Comparison of ENCODE assay signal across 8 mouse cellular contexts in genomic region chr11:96278773-96279172, GRCm38 (mm10). TPM values are rescaled to one million over a fixed set of nuclear protein-coding genes. Genes with fewer than 3 reads are reported as not detected.
DNase-seq lines count a peak whose midpoint lies in the region; ATAC-seq and TF ChIP-seq lines count a peak whose summit lies in the region.

No protein-coding gene starts in this region.

- TF ChIP-seq CTCF in olfactory bulb, adult 2 months (IDR thresholded peaks at IDR 0.05; ENCODE audit: insufficient read depth, low read depth, low read length), result peak; percentile 80

- DNase-seq in 3T3-L1 (ENCODE audit: low read depth, low spot score) (peak; percentile 94), NIH3T3 (ENCODE audit: low read depth) (peak; percentile 91)
- peak; percentile 82 to 88 for DNase-seq in cerebellum, postnatal 36 days
- peak; percentile 62 to 70 for DNase-seq in gastrocnemius, postnatal 36 days
- DNase-seq in kidney, adult 8-10 months, result peak; percentile 91 to 92
- peak; percentile 96 for DNase-seq in limb, embryonic 11.5 days (ENCODE audit: low spot score)
- DNase-seq in thymus, postnatal 0 days (ENCODE audit: low spot score), result peak; percentile 81

- H3K27ac ChIP-seq in limb, embryonic 11.5 days (replicated peaks; ENCODE audit: low read depth, low read length), result no peak overlapping the region
- no peak overlapping the region for H3K27ac ChIP-seq in olfactory bulb, adult 2 months (ENCODE audit: insufficient read depth, low read depth, low read length)

- H3K36me3 ChIP-seq in limb, embryonic 11.5 days (ENCODE audit: control insufficient read depth, insufficient read depth, low read length), result no peaks in the 10 kb centered on the region

- under 1% methylated on average over 9 of the region's 9 CpGs for WGBS in limb, embryonic 11.5 days
- WGBS in olfactory bulb, adult 2 months, result 1% methylated on average over 9 of the region's 9 CpGs

- H3K27me3 ChIP-seq in limb, embryonic 11.5 days (ENCODE audit: control insufficient read depth, insufficient read depth, low read length), result peaks cover 87% of the 10 kb centered on the region

- no peaks in the 10 kb centered on the region for H3K9me3 ChIP-seq in limb, embryonic 11.5 days (ENCODE audit: control insufficient read depth, low read length)

- H3K9ac ChIP-seq in limb, embryonic 11.5 days (ENCODE audit: low read length), result no peak overlapping the region

- TF ChIP-seq POLR2A in olfactory bulb, adult 2 months (IDR thresholded peaks at IDR 0.05; ENCODE audit: insufficient read depth, low read depth, low read length), result no peak

- H3K4me3 ChIP-seq in limb, embryonic 11.5 days (ENCODE audit: low read depth, low read length), result no peak overlapping the region
- H3K4me3 ChIP-seq in olfactory bulb, adult 2 months (ENCODE audit: insufficient read depth, low read depth, low read length), result no peak overlapping the region

- H3K4me1 ChIP-seq in limb, embryonic 11.5 days (ENCODE audit: control insufficient read depth, insufficient read depth, low read length), result peaks cover 8% of the 10 kb centered on the region; the same call in 1 of the 2 replicates
- no peaks in the 10 kb centered on the region for H3K4me1 ChIP-seq in olfactory bulb, adult 2 months (ENCODE audit: control insufficient read depth, insufficient read depth, low read length)

- no peak overlapping the region for H3K4me2 ChIP-seq in limb, embryonic 11.5 days (ENCODE audit: low read depth, severe bottlenecking)

- ATAC-seq in limb, embryonic 11.5 days (ENCODE audit: insufficient number of reproducible peaks, low FRiP score, low TSS enrichment, low read depth), result no peak

- intact Hi-C loops in gastrocnemius, postnatal 36 days (cut with DNase I), result loop anchor here (2.0 to 5.0 kb wide), 3 partner anchors 259 to 342 kb away; no protein-coding TSS in a partner anchor

RNA-seq across cellular contexts. Expression of gene Hoxb8, which starts 2.9 kb away (rescaled TPM):
- total RNA-seq in gastrocnemius, postnatal 36 days (2021), result under 1 TPM; 0.15 TPM
- 0.38 and 0.89 TPM in 2 replicates for polyA plus RNA-seq in limb, embryonic 11.5 days (2014; fragmentation: Nextera tagmentation; extraction: Ambion mirVana)
- not detected in 2 replicates for polyA plus RNA-seq in olfactory bulb, adult 2 months (2012; ENCODE audit: insufficient read depth, insufficient read length, low replicate concordance, missing spikeins)
- polyA plus RNA-seq in thymus, postnatal 0 days (2015; fragmentation: Nextera tagmentation; extraction: Ambion mirVana), result not detected in 2 replicates

RNA-seq across cellular contexts. Expression of gene Hoxb9, which starts 7.5 kb away (rescaled TPM):
- total RNA-seq in gastrocnemius, postnatal 36 days (2021), result under 1 TPM in 1 of 2 experiments, not detected in 1; 0.10 TPM
- polyA plus RNA-seq in limb, embryonic 11.5 days (2014; fragmentation: Nextera tagmentation; extraction: Ambion mirVana), result 1.7 and 1.8 TPM in 2 replicates
- polyA plus RNA-seq in olfactory bulb, adult 2 months (2012; ENCODE audit: insufficient read depth, insufficient read length, low replicate concordance, missing spikeins), result 1,425 TPM in 1 of 2 replicates, not detected in the other
- 0.09 TPM in 1 of 2 replicates, not detected in the other for polyA plus RNA-seq in thymus, postnatal 0 days (2015; fragmentation: Nextera tagmentation; extraction: Ambion mirVana)

RNA-seq across cellular contexts. Expression of gene Hoxb7, which starts 7.7 kb away (rescaled TPM):
- under 1 TPM; 0.39 to 0.41 TPM for total RNA-seq in gastrocnemius, postnatal 36 days (2021)
- polyA plus RNA-seq in limb, embryonic 11.5 days (2014; fragmentation: Nextera tagmentation; extraction: Ambion mirVana), result 3.7 and 4.3 TPM in 2 replicates
- not detected in 2 replicates for polyA plus RNA-seq in olfactory bulb, adult 2 months (2012; ENCODE audit: insufficient read depth, insufficient read length, low replicate concordance, missing spikeins)
- polyA plus RNA-seq in thymus, postnatal 0 days (2015; fragmentation: Nextera tagmentation; extraction: Ambion mirVana), result 0.19 TPM in 1 of 2 replicates, not detected in the other

RNA-seq across cellular contexts. Expression of gene Hoxb6, which starts 13.5 kb away (rescaled TPM):
- total RNA-seq in gastrocnemius, postnatal 36 days (2021), result under 1 TPM; 0.38 to 0.54 TPM
- 1.9 and 2.8 TPM in 2 replicates for polyA plus RNA-seq in limb, embryonic 11.5 days (2014; fragmentation: Nextera tagmentation; extraction: Ambion mirVana)
- polyA plus RNA-seq in olfactory bulb, adult 2 months (2012; ENCODE audit: insufficient read depth, insufficient read length, low replicate concordance, missing spikeins), result not detected in 2 replicates
- 0.10 TPM in 1 of 2 replicates, not detected in the other for polyA plus RNA-seq in thymus, postnatal 0 days (2015; fragmentation: Nextera tagmentation; extraction: Ambion mirVana)

RNA-seq across cellular contexts. Expression of gene Hoxb5, which starts 24.4 kb away (rescaled TPM):
- under 1 TPM; 0.52 to 0.61 TPM for total RNA-seq in gastrocnemius, postnatal 36 days (2021)
- polyA plus RNA-seq in limb, embryonic 11.5 days (2014; fragmentation: Nextera tagmentation; extraction: Ambion mirVana), result 2.1 and 2.6 TPM in 2 replicates
- not detected in 2 replicates for polyA plus RNA-seq in olfactory bulb, adult 2 months (2012; ENCODE audit: insufficient read depth, insufficient read length, low replicate concordance, missing spikeins)
- 0.15 and 0.16 TPM in 2 replicates for polyA plus RNA-seq in thymus, postnatal 0 days (2015; fragmentation: Nextera tagmentation; extraction: Ambion mirVana)
